Mouse (Mus musculus): ENCODE measurements around the gene Hnrnpc. TPM values are rescaled to one million over a fixed set of nuclear protein-coding genes. Genes with fewer than 3 reads are reported as not detected.

The Hnrnpc gene
- polyA plus RNA-seq, 1 experiment from 2014 or later: 129 TPM

- under 1% methylated on average over 38 of the region's 38 CpGs for WGBS (ENCODE audit: insufficient replicate concordance)
- Histone ChIP-seq H3K4me1 (ENCODE audit: insufficient read depth) (peaks cover 11% of the 10 kb centered on the region), H3K4me2 (ENCODE audit: low read depth, low read length) (peak overlapping the region; percentile 96), H3K4me3 (ENCODE audit: low read depth, low read length) (peak overlapping the region; percentile 57), H3K9me3 (ENCODE audit: low read length) (no peaks in the 10 kb centered on the region), H3K9ac (replicated peaks) (peak overlapping the region; percentile 72), H3K36me3 (replicated peaks; ENCODE audit: insufficient read depth, low read length) (no peaks in the 10 kb centered on the region), H3K27ac (ENCODE audit: low read depth) (peak overlapping the region; percentile 86), H3K27me3 (ENCODE audit: insufficient read depth, low read length) (no peaks in the 10 kb centered on the region)
- no peak for TF ChIP-seq EP300 (IDR thresholded peaks at IDR 0.05; ENCODE audit: low read depth)
- peak; percentile 39 for TF ChIP-seq CTCF (IDR thresholded peaks at IDR 0.05; ENCODE audit: low read depth)
- ATAC-seq (peak; percentile 82), DNase-seq (peak; percentile 67)
These were observed 15.2 kb upstream of the Hnrnpc start for GRCm38 (mm10) chr14:52118823-52119608.

- 22% methylated on average over 8 of the region's 8 CpGs for WGBS (ENCODE audit: insufficient replicate concordance)
- DNase-seq: peak; percentile 50
- ATAC-seq: peak; percentile 14; the same call in 1 of the 2 replicates
These were observed 14.6 kb upstream of the Hnrnpc start for GRCm38 (mm10) chr14:52118456-52118822.

GRCm38 (mm10) chr14:52117241-52117640 is 13.4 kb upstream of the Hnrnpc start:
- WGBS (ENCODE audit: insufficient replicate concordance): 83% methylated on average over 5 of the region's 5 CpGs
- no peak for DNase-seq
- Histone ChIP-seq H3K36me3 (replicated peaks; ENCODE audit: insufficient read depth, low read length) (no peaks in the 10 kb centered on the region), H3K9me3 (ENCODE audit: low read length) (no peaks in the 10 kb centered on the region), H3K27me3 (ENCODE audit: insufficient read depth, low read length) (no peaks in the 10 kb centered on the region), H3K4me1 (ENCODE audit: insufficient read depth) (peaks cover 11% of the 10 kb centered on the region; the same call in 1 of the 2 replicates), H3K9ac (replicated peaks) (no peak overlapping the region), H3K27ac (ENCODE audit: low read depth) (no peak overlapping the region), H3K4me3 (ENCODE audit: low read depth, low read length) (no peak overlapping the region), H3K4me2 (ENCODE audit: low read depth, low read length) (no peak overlapping the region)
- no peak for ATAC-seq
- TF ChIP-seq EP300 (IDR thresholded peaks at IDR 0.05; ENCODE audit: low read depth): no peak
- no peak for TF ChIP-seq CTCF (IDR thresholded peaks at IDR 0.05; ENCODE audit: low read depth)

More at GRCm38 (mm10) chr14:52118456-52118822, 14.6 kb upstream of the Hnrnpc start:
- no peaks in the 10 kb centered on the region for H3K36me3 ChIP-seq (replicated peaks; ENCODE audit: insufficient read depth, low read length)
- H3K27ac ChIP-seq (ENCODE audit: low read depth): peak overlapping the region; percentile 86
- peak overlapping the region; percentile 57 for H3K4me3 ChIP-seq (ENCODE audit: low read depth, low read length)
- peaks cover 11% of the 10 kb centered on the region; the same call in 1 of the 2 replicates for H3K4me1 ChIP-seq (ENCODE audit: insufficient read depth)
- H3K9ac ChIP-seq (replicated peaks): peak overlapping the region; percentile 72; the same call in 1 of the 2 replicates
- no peaks in the 10 kb centered on the region for H3K27me3 ChIP-seq (ENCODE audit: insufficient read depth, low read length)
- H3K4me2 ChIP-seq (ENCODE audit: low read depth, low read length): peak overlapping the region; percentile 96
- no peaks in the 10 kb centered on the region for H3K9me3 ChIP-seq (ENCODE audit: low read length)
- no peak for TF ChIP-seq EP300 (IDR thresholded peaks at IDR 0.05; ENCODE audit: low read depth)
- TF ChIP-seq CTCF (IDR thresholded peaks at IDR 0.05; ENCODE audit: low read depth): no peak

GRCm38 (mm10) chr14:52114101-52114500 is 10.3 kb upstream of the Hnrnpc start:
- Histone ChIP-seq H3K4me2 (ENCODE audit: low read depth, low read length) (no peak overlapping the region), H3K27me3 (ENCODE audit: insufficient read depth, low read length) (no peaks in the 10 kb centered on the region), H3K9me3 (ENCODE audit: low read length) (no peaks in the 10 kb centered on the region), H3K27ac (ENCODE audit: low read depth) (no peak overlapping the region), H3K36me3 (replicated peaks; ENCODE audit: insufficient read depth, low read length) (no peaks in the 10 kb centered on the region), H3K4me1 (ENCODE audit: insufficient read depth) (peaks cover 8% of the 10 kb centered on the region; the same call in 1 of the 2 replicates), H3K4me3 (ENCODE audit: low read depth, low read length) (no peak overlapping the region), H3K9ac (replicated peaks) (no peak overlapping the region)
- DNase-seq (no peak), ATAC-seq (no peak)
- 75% methylated on average over 1 of the region's 1 CpGs for WGBS (ENCODE audit: insufficient replicate concordance)
- TF ChIP-seq EP300 (IDR thresholded peaks at IDR 0.05; ENCODE audit: low read depth) (no peak), CTCF (IDR thresholded peaks at IDR 0.05; ENCODE audit: low read depth) (no peak)

- WGBS (ENCODE audit: insufficient replicate concordance): 95% methylated on average over 4 of the region's 4 CpGs
- Histone ChIP-seq H3K4me3 (ENCODE audit: low read depth, low read length) (no peak within 1 kb of the TSS), H3K27me3 (ENCODE audit: insufficient read depth, low read length) (no peaks in the 10 kb centered on the region), H3K27ac (ENCODE audit: low read depth) (no peak within 1 kb of the TSS), H3K9me3 (ENCODE audit: low read length) (no peaks in the 10 kb centered on the region), H3K36me3 (replicated peaks; ENCODE audit: insufficient read depth, low read length) (no peaks in the 10 kb centered on the region), H3K4me1 (ENCODE audit: insufficient read depth) (peaks cover 8% of the 10 kb centered on the region), H3K9ac (replicated peaks) (no peak within 1 kb of the TSS), H3K4me2 (ENCODE audit: low read depth, low read length) (no peak within 1 kb of the TSS)
- no peak for TF ChIP-seq CTCF (IDR thresholded peaks at IDR 0.05; ENCODE audit: low read depth)
- TF ChIP-seq EP300 (IDR thresholded peaks at IDR 0.05; ENCODE audit: low read depth): no peak
- ATAC-seq: no peak
- DNase-seq: no peak
These were observed 6.5 kb upstream of the Hnrnpc start, which contains the start of gene Rpgrip1 for GRCm38 (mm10) chr14:52110346-52110745. Gene Rpgrip1 (plus strand): TSS chr14:52110704.

GRCm38 (mm10) chr14:52108025-52108424 is 4.2 kb upstream of the Hnrnpc start:
- no peaks in the 10 kb centered on the region for H3K36me3 ChIP-seq (replicated peaks; ENCODE audit: insufficient read depth, low read length)
- ATAC-seq (no peak), DNase-seq (no peak)
- WGBS (ENCODE audit: insufficient replicate concordance): 78% methylated on average over 2 of the region's 2 CpGs
- TF ChIP-seq CTCF (IDR thresholded peaks at IDR 0.05; ENCODE audit: low read depth) (no peak), EP300 (IDR thresholded peaks at IDR 0.05; ENCODE audit: low read depth) (no peak)
- H3K9ac ChIP-seq (replicated peaks): no peak overlapping the region
- H3K4me3 ChIP-seq (ENCODE audit: low read depth, low read length): no peak overlapping the region
- no peaks in the 10 kb centered on the region for H3K9me3 ChIP-seq (ENCODE audit: low read length)
- peaks cover 15% of the 10 kb centered on the region for H3K4me1 ChIP-seq (ENCODE audit: insufficient read depth)
- no peak overlapping the region for H3K27ac ChIP-seq (ENCODE audit: low read depth)
- no peaks in the 10 kb centered on the region for H3K27me3 ChIP-seq (ENCODE audit: insufficient read depth, low read length)
- no peak overlapping the region for H3K4me2 ChIP-seq (ENCODE audit: low read depth, low read length)

All from liver, postnatal 0 days (tissue).